Mouse (Mus musculus) myocyte (in vitro differentiated cells): ENCODE data around the gene Grrp1. TPM values are rescaled to one million over a fixed set of nuclear protein-coding genes. Genes with fewer than 3 reads are reported as not detected.

ENCODE experiments used
- H3K27me3 ChIP-seq: one replicate; pipeline ENCODE4 v1.6.1; 2011; ENCODE audit not compliant: control insufficient read depth, insufficient read depth, insufficient read length
- H3K36me3 ChIP-seq: one replicate; pipeline ENCODE4 v1.6.1; 2011; ENCODE audit not compliant: control insufficient read depth, insufficient read depth
- H3K4me2 ChIP-seq: one replicate; pipeline ENCODE4 v1.6.1; 2011; ENCODE audit warnings: low read depth, control low read depth
- H3K4me3 ChIP-seq: one replicate; pipeline ENCODE4 v1.5.1; 2011; ENCODE audit warnings: mild to moderate bottlenecking, control low read depth, moderate library complexity
- H3K79me2 ChIP-seq: one replicate; pipeline ENCODE4 v1.6.1; 2011; ENCODE audit not compliant: control insufficient read depth, insufficient read depth
- H3ac ChIP-seq: one replicate; pipeline ENCODE4 v1.6.1; 2011; ENCODE audit not compliant: control insufficient read depth, insufficient read length
- CEBPB ChIP-seq: IDR thresholded peaks from 2 replicates; pipeline ENCODE4 v1.6.1; 2011; ENCODE audit warnings: mild to moderate bottlenecking, moderate library complexity; ENCODE audit not compliant: poor library complexity, insufficient read depth, severe bottlenecking
- E2F4 ChIP-seq: IDR thresholded peaks from one replicate; pipeline ENCODE4 v1.6.1; 2011; ENCODE audit warnings: mild to moderate bottlenecking, control low read depth, moderate library complexity; ENCODE audit not compliant: insufficient read depth
- MAX ChIP-seq: IDR thresholded peaks from one replicate; pipeline ENCODE4 v1.6.1; 2011; ENCODE audit warnings: low read depth, mild to moderate bottlenecking, control low read depth
- MYOD1 ChIP-seq, 3 experiments: IDR thresholded peaks; one replicate each; pipeline ENCODE4 v1.6.1; 2011; ENCODE audit warnings: control low read depth in 2 of 3, low read depth in 2 of 3, mild to moderate bottlenecking in 2 of 3, moderate library complexity in 1 of 3; ENCODE audit not compliant: insufficient read length in 2 of 3, control insufficient read depth in 1 of 3
- MYOG ChIP-seq, 3 experiments: IDR thresholded peaks; one replicate each; pipeline ENCODE4 v1.6.1; 2011; ENCODE audit warnings: control low read depth in 2 of 3, low read depth in 2 of 3, mild to moderate bottlenecking in 2 of 3; ENCODE audit not compliant: insufficient read length in 2 of 3, control insufficient read depth in 1 of 3, insufficient read depth in 1 of 3
- POLR2A ChIP-seq: IDR thresholded peaks from one replicate; pipeline ENCODE4 v1.6.1; 2011; ENCODE audit warnings: low read depth, mild to moderate bottlenecking, control low read depth, moderate library complexity; ENCODE audit not compliant: insufficient read length
- POLR2AphosphoS2 ChIP-seq: IDR thresholded peaks from one replicate; pipeline ENCODE4 v1.6.1; 2011; ENCODE audit warnings: low read depth, control low read depth; ENCODE audit not compliant: insufficient read length
- REST ChIP-seq: IDR thresholded peaks from one replicate; pipeline ENCODE4 v1.6.1; 2011; ENCODE audit warnings: mild to moderate bottlenecking, control low read depth, moderate library complexity; ENCODE audit not compliant: insufficient read depth, insufficient read length
- SRF ChIP-seq: IDR thresholded peaks from one replicate; pipeline ENCODE4 v1.6.1; 2011; ENCODE audit warnings: low read depth; ENCODE audit not compliant: control insufficient read depth, insufficient read length
- TCF12 ChIP-seq: IDR thresholded peaks from one replicate; pipeline ENCODE4 v1.6.1; 2011; ENCODE audit warnings: mild to moderate bottlenecking, control low read depth; ENCODE audit not compliant: poor library complexity, insufficient read depth, severe bottlenecking
- TCF3 ChIP-seq: IDR thresholded peaks from one replicate; pipeline ENCODE4 v1.6.1; 2011; ENCODE audit warnings: low read depth, control low read depth; ENCODE audit not compliant: insufficient read length
- USF1 ChIP-seq: IDR thresholded peaks from one replicate; pipeline ENCODE4 v1.6.1; 2011; ENCODE audit warnings: low read depth, mild to moderate bottlenecking, control low read depth, moderate library complexity
- polyA plus RNA-seq: library from polyadenylated mRNA; unstranded; fragments of >200 nt; fragmentation: generic; extraction: Trizol; gene quantifications from one replicate; pipeline ENCODE4 v1.2.1, GENCODE M21; 2012; ENCODE audit warnings: missing spikeins

Gene Grrp1
- polyA plus RNA-seq, 1 experiment = 0.17 TPM

DNA sequence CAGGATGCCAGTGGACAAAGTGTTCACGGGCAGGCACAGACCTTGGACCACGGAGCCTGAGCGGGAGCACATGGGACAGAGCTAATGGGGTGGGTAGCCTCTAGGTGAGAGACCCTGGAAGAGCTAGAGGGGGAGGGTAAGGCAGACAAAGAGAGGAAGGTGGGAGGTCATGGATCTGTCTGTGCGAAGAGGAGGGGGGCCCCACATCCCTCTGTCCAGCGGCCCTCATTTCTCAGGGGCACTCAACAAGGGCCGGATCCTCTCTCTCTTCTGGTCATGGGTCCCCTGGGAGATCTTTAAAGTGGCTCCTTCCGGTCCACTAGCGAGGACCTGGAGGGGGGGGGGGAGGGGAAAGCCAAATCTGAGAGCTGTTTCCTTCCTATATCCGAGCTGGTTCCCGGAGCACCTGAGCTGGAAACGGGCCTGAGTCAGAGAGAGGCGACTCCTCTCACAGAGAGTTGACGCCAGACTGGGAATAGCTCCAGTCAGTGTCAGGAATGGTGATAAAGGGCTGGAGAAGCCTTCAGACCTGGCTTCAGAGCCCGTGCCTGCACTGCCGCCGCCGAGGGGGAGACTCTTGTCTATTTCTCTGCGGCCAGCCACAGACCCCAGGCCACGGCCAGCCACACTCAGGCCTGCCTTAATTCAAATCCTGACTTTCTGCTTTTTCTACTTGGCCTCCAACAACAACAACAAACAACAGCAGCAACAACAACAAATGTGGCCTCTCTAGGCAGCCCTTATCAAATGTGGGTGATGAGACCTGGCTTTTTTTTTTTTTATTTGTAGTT is 2.7 kb upstream of the Grrp1 start:
- peaks cover 36% of the 10 kb centered on the region for H3K27me3 ChIP-seq
- no peak overlapping the region for H3ac ChIP-seq
- H3K79me2 ChIP-seq = no peaks in the 10 kb centered on the region
- no peak overlapping the region for H3K4me3 ChIP-seq
- no peak overlapping the region for H3K4me2 ChIP-seq
- no peaks in the 10 kb centered on the region for H3K36me3 ChIP-seq
- TF ChIP-seq MYOG (IDR thresholded peaks at IDR 0.05; ENCODE audit: control insufficient read depth in 1 of 3, insufficient read depth in 1 of 3, insufficient read length in 2 of 3, low read depth in 2 of 3) (no peak), POLR2AphosphoS2 (no peak), POLR2A (no peak), SRF (no peak), TCF3 (no peak), TCF12 (no peak), E2F4 (no peak), USF1 (no peak)

DNA sequence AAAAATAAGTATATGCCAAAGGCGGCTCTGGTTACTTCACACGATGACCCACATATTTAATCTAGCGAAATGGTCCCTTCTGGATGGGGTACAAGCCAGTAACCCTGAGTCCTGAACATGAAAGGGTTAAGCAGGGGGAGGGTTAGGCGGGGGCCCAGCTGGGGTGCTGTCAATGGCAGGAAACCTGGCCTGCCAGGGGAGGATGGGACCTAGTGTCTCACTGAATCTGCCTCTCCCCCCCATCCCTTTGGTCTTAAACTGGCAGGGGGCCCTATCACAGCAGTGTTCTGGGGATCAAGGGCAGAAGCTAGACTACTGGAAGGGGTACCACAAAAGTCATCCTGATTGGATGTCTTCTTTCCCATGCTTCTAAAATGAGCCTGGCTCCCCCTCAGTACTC is 1.9 kb upstream of the Grrp1 start:
- Histone ChIP-seq H3ac (no peak overlapping the region), H3K4me2 (no peak overlapping the region), H3K4me3 (no peak overlapping the region), H3K79me2 (no peaks in the 10 kb centered on the region), H3K36me3 (no peaks in the 10 kb centered on the region), H3K27me3 (peaks cover 43% of the 10 kb centered on the region)
- TF ChIP-seq MAX (no peak), TCF12 (no peak), POLR2A (no peak), REST (no peak), TCF3 (no peak), MYOD1 (IDR thresholded peaks at IDR 0.05; ENCODE audit: control insufficient read depth in 1 of 3, insufficient read length in 2 of 3, low read depth in 2 of 3) (no peak), MYOG (IDR thresholded peaks at IDR 0.05; ENCODE audit: control insufficient read depth in 1 of 3, insufficient read depth in 1 of 3, insufficient read length in 2 of 3, low read depth in 2 of 3) (no peak), CEBPB (no peak), USF1 (no peak), E2F4 (no peak), POLR2AphosphoS2 (no peak), SRF (no peak)

DNA sequence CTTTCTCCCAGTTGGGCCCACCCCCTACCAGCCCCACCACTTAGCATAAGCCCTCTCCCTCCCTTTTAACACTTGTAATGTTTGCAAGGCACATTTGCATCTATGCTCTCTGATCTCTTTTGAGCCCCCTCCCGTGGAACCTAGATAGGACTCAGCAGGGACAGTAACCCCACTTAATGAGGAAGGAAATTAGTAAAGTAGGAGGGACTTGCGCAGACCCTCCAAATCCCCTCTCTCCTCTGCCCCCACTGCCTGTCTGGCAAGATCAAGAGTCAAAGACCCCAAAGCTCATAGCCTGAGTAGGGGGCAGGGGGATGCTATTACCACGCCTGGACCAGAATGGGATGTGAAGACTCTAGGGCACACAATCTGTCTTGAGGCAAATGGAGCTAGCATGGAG is 929 bp upstream of the Grrp1 start:
- H3K36me3 ChIP-seq = no peaks in the 10 kb centered on the region
- no peak overlapping the region for H3ac ChIP-seq
- no peak overlapping the region for H3K4me2 ChIP-seq
- H3K4me3 ChIP-seq = no peak overlapping the region
- no peaks in the 10 kb centered on the region for H3K79me2 ChIP-seq
- peaks cover 47% of the 10 kb centered on the region for H3K27me3 ChIP-seq
- TF ChIP-seq MYOG (IDR thresholded peaks at IDR 0.05; ENCODE audit: control insufficient read depth in 1 of 3, insufficient read depth in 1 of 3, insufficient read length in 2 of 3, low read depth in 2 of 3) (no peak), MAX (no peak), REST (no peak), CEBPB (no peak), SRF (no peak), MYOD1 (IDR thresholded peaks at IDR 0.05; ENCODE audit: control insufficient read depth in 1 of 3, insufficient read length in 2 of 3, low read depth in 2 of 3) (no peak), TCF12 (no peak), TCF3 (no peak), POLR2A (no peak), E2F4 (no peak), POLR2AphosphoS2 (no peak), USF1 (no peak)

DNA sequence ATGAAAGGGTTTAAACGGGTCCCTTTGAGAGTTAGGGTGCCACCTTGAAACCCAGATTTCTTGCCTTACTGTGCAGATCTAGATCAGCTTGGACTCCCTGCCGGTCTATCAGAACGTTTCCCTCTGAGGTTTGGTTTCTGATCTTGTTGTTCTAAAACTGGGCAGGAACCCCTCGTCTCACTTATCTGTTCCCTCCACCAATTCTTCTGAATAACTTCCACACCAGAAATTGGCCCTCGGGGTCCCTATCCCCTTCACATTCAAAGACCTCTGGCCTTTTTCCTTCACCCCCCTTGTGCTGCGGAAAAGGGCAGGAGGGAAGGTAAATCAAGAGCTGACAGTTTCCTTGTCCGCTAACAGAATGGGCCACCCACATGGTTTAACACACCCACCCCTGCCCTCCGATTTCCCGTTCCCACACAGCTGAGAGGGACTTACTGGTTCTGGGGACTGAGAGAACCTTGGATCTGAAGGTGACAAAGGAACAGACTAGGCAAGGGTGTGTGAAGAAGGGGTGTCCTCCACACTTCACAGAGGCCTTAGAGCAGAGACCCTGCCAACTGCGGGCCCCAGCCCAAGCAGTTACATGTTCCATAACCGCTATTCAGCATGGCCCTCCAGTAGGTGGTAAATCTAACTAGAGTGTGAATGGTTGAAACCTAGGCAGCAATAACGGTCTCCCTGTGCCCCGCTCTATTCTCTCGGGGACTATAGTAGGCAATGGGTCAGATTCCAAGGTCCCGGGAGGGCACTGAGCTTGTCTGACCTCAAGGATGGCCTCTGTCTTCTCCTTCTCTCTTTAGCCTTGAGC is 790 bp downstream of the Grrp1 start:
- TF ChIP-seq USF1 (no peak), REST (no peak), CEBPB (no peak), POLR2AphosphoS2 (no peak), SRF (no peak), POLR2A (no peak), MYOD1 (IDR thresholded peaks at IDR 0.05; ENCODE audit: control insufficient read depth in 1 of 3, insufficient read length in 2 of 3, low read depth in 2 of 3) (no peak), TCF12 (no peak)
- Histone ChIP-seq H3K4me3 (no peak overlapping the region), H3K36me3 (no peaks in the 10 kb centered on the region), H3K4me2 (peak overlapping the region; percentile 32), H3K79me2 (no peaks in the 10 kb centered on the region), H3ac (no peak overlapping the region), H3K27me3 (peaks cover 64% of the 10 kb centered on the region)
